Mouse (Mus musculus) thymus, postnatal 0 days (tissue): ENCODE measurements around the gene Kif27. TPM values are rescaled to one million over a fixed set of nuclear protein-coding genes. Genes with fewer than 3 reads are reported as not detected.
"Not testable (repeated sequence)": the region's sequence is repeated elsewhere in the genome, so short reads cannot be mapped to it uniquely, and the experiment has no call there.

Experiments used
- DNase-seq: peaks from one replicate; pipeline ENCODE4 v3.0.0-alpha.2; 2015; ENCODE audit warnings: low spot score
- polyA plus RNA-seq: library from polyadenylated mRNA; unstranded; fragments of >200 nt; fragmentation: Nextera tagmentation; extraction: Ambion mirVana; gene quantifications from 2 replicates; pipeline ENCODE4 v1.2.1, GENCODE M21; 2015

Kif27 gene
- 0.04 and 0.09 TPM in 2 replicates for polyA plus RNA-seq

DNA sequence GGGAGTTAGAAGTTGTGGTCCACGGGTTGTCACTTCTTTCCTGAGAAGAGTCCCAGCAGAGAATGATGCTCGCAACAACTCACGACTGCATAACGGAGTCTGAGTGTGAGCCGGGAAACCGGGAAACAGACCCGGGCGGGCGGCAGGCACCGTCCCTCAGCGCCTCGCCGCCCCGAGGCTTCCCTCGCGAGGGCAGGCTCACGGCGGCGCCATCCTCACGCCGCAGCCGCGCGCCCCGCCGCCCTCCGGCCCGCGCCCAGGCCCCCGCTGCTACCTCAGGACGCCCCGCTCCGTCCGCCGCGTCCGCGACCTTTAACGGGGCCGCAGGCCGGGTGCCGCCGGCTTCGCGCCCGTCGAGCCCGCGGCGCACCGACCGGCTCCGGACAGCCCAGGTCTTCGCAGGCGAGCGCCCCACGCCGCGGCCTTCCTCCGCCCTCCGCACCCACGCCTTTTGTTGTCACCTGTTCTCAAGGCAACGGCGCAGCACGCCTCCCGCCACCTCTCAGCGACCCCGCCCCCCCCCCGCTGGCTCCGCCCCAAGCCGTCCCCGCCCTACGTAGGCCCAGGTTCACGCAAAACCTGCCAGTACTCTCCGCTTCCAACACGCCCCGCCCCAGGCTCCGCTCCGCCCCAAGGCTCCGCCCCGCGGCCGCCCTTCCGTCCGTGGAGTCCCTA, at the start of gene Kif27:
TSS of gene Kif27 (minus strand) at position 494 of the 675 bp plus-strand sequence.
- peak; percentile 91 for DNase-seq

DNA sequence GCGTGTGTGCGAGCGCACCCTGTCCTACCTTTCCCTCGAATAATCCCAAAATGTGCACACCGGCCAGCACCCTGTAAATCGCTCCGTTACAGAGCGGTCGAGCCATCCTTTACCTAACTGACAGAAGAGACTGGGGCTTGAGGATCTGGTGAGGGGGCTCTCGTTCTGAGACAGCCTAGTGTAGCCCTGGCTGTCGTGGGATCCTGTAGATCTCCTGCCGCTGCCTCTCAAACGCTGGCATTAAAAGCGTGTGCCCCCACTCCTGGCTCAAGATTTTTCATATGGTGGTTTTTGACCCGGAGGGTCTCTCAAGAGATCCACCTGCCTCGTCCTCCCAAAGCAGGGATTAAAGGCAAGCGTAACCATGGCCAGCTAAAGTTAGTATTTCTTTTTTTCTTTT, 44.3 kb upstream of the Kif27 start, which contains the start of gene Hnrnpk:
TSS of gene Hnrnpk (minus strand) at position 101 of the 400 bp plus-strand sequence.
- peak; percentile 16 for DNase-seq

DNA sequence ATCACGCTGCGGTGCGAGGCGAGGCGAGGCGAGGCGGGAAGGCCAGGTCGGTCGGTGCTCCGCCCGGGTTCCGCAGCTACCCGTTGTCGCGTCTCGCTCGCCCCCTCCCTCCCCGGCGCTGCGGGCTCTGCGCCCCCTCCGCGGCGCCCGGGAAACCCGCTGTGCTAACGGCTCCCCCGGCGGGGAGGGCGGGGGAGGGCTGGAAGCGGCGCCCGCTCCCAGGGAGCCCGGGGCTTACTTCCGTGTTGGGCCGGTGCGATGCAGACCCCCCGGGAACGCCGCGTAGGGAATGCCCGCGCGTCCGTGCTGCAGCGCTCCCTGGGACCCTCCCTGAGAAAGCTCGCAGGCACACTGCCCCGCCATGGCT, 43.8 kb upstream of the Kif27 start:
- peak; percentile 89 for DNase-seq

DNA sequence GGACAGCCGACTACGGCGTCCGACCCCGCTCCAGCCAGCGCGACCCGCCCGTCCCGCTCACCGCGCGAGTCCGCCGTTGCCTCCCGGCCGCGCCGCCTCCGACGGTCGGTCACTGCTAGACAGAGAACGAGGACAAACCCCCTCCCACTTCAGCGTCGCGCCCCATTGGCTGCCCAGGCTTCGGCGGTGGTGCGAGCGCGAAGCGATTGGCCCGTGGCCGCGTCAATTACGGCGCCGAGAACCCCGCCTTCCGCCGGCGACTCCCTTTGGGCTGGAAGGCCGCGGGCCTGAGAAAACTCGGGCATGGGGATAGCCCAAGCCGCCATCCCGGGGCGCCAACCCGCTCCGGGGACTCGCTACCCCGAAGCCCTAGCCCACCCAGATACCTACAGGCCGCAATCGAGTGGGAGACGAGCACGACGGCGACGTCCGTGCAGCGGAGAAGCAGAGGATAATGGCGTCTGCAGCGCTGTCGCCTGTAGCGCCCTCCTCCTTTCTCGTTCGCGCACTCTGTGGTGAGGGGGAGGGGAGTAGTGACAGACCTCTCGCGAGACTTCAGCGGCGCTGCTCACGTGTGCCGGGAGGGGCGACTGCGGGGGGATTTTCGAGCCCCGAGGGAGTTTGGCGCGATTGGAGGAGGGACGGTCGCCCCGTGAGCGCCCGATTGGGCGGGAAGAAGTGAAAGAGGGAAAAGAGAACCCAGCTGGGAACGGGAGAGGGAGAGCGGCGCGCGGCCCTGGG, 43.3 kb upstream of the Kif27 start, which contains the start of gene Rmi1:
TSS of gene Rmi1 (plus strand) at position 246 of the 741 bp plus-strand sequence.
- peak; percentile 99 for DNase-seq

DNA sequence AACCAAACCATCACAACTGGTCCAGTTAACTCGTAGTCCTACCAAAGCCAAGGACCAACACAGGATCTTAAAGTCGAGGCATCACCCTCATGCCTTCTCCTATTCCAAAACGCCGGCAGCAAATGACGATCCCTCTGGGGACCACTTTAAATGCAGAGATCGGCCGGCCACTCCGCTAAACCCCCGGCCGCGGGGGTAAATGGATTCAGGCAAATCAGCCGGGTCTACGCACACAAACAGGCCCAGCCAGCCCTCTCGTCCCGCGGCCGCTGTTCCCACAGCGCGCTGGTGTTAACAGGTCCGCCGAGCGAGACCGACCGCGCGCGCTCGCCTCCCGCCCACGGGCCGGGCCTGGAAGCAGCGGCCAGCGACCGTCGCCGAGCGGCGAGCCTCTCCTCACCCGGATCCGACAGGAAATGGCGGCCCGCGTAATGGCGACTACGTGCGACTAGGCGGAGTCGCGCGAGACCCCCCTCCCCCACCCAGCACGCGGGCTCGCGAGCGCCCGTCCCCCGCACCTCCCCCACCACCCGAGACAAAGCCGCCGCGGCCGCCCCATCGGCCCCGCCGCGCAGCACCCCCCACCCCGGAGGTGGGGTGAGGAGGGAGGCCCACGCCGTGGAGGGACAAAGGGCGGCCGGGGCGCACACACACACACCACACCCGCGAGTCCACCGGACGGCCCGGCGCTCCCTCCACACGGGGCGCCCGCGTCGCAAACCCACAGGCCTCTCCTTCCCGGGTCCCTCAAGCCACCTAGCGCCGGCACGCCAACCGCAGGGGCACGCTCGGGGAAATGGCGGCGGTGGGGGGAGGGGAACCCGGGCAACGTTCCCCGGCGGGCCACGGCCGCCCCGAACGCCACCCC, 42.4 kb upstream of the Kif27 start:
- DNase-seq = peak; percentile 83

DNA sequence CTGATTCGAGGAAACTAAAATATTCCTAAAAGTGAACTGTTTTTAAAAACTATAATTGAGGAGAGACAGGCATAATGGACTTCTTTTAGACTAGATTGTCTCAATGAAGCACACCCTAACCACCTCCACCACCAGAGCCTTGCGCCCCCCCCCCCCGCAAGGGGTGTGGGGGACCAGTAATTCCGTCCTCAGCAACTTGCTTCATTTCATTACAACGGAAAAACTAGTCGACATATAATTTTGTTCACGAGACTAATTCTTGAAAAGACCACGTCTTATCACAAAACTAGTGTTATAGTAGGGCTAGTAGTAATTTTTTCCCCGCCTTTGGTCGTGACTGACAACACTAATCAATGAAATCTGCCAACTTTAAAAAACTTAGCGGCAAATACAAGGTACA, 41.7 kb upstream of the Kif27 start:
- peak; percentile 25 for DNase-seq

DNA sequence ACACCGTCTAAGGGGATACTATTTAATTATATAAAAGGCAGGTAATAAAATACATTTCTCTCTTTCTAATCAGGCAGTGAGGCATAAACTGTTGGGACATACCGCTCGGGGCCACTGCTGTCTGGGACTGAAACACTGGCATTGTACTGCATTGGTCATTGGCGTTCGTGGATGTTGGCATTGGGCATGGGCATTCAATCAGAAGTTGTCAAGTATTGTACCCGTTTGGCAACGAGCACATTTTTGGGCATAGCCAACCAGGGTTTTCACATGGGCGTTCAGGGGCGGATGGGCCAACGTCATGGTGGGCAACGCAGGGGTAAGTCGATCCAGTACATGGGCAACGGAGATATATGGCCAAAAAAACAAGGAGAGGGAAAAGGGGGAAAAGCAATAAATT, 38.7 kb upstream of the Kif27 start:
- no peak for DNase-seq

DNA sequence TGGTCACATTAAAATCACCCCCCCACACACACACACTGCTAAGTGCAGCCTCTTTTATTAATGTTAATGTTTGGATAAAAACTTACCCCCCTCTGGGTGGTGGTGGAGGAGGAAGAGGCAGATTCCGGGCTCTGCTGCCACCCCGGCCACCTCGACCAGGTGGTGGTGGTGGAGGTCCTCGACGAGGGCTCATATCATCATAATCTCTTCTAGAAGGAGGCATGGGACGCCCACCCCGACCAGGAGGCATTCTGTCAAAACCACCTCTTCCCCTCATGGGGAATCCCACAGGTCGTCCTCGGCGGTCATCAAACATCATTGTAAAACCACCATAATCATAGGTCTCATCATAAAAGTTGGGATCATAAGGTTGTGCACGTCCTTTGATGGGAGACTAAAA, 35.5 kb upstream of the Kif27 start:
- not testable (repeated sequence) for DNase-seq

DNA sequence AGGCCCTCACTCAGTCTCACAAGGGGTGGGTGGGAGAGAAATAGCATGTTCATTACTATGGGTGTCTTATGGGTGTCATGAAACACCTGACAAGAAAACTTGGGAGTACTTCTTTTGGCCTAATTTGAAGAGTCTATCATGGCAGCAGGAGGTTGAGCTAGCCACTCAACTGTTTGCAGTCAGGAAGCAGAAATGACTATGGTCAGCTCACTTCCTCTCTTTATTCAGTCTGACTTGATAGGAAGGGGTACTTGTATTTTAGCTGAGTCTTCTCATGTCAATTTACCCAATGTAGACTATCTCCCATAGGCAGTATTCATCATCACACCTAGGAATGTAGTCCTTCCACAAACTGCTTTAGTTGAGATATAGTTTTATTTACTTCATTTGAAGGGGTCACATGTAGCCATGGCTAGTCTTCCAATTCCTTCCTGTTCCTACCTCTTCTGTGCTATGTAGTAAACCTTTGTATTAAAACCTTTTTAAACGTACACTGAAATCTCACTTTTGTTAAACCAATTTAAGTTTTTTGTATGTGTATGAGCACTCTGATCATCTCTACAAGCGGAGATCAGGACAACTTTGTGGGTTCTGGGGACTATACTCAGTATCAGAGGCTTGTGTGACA, 30.5 kb upstream of the Kif27 start:
- DNase-seq = peak; percentile 13

DNA sequence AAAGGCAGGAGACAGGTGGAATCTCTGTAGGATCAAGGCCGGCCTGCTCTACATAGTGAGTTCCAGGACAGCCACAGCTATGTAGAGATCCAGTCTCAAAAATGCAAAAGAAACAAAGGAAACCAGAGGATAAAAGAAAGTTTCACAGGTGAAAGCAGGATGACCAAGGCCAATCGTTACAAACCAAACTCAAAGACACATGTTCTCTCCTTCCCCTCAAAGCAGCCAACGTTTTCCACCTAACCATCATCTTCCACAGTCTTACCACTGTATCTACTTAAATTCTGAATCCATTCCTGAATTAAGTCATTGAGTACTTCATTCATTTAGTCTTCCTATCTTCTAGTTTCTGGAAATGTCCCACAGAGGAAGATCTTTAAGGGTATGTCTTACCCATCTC, 29.5 kb upstream of the Kif27 start:
- no peak for DNase-seq

DNA sequence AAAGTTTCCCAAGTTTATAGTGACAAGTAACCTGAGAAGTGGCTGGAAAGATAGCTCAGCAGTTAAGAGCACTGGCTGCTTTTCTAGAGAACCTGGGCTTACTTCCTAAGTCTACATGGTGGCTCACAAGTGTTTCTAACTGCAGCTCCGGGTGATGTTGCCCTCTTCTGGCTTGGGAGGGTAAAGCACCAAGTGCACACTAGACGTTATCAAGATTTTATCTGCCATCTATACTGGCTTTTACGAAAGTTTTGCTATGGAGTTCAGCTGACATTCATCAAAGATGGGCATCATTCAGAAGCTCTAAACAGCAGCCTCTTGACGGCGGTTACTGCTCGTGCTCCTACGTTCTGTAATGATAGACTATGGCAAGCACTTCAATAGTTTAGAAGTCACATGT, 29.0 kb upstream of the Kif27 start:
- DNase-seq = peak; percentile 84

DNA sequence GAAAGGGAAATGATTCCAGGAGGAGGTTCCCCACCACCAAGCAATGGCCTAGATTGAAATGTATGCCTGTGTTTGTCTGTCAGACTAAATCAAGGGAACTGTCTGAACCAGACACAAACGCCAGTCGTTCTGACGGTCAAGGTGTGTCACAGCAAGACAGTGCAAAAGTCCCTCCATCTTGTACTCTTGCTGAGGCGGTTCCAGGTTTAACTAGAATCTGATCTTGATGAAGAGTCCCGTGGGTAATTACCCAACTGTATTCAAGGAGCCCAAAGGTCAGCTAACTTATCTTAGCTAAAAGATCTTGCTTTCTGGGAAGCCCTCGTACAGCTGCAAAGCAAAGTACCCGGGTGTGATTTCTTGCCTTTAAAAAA, 26.6 kb upstream of the Kif27 start:
- DNase-seq = no peak

DNA sequence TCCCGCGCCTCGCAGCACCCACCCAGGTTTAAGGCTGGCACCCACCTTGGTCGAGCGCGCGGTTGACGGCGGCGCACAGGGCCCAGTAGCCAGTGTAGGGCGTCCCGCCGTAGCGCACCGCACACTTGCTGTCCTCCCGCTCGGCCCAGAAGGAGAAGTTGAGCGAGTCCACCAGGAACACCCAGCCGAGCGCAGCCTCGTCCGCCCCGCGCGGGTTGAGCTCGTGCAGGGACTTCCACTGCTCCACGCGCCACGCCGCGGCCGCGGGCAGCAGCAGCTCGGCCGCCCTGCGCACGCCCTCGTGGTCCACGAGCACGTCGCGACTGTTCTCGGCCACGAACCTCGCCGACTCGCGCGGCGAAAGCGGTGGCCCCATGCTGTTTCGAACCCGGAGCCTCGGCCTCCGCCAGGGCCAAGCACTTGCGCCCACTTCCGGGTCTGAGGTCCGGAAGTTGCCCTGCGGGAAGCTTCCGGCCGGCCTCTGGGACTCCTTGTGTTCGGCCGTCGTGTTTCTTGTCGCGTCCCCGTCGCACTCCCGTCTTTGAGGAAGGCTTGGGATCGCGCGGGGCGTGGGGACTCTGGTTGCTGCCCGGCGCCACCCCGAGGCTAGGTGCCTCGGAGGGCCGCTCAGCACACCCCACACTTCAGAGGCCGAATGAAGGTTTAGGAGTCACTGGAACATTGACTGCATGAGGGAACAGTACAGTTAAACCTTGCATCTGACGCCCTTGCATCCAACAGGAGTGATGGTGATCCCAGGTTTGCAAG, 26.0 kb upstream of the Kif27 start, which contains the start of gene 2210016F16Rik:
TSS of gene 2210016F16Rik (minus strand) at position 447 of the 768 bp plus-strand sequence.
- DNase-seq = peak; percentile 68

DNA sequence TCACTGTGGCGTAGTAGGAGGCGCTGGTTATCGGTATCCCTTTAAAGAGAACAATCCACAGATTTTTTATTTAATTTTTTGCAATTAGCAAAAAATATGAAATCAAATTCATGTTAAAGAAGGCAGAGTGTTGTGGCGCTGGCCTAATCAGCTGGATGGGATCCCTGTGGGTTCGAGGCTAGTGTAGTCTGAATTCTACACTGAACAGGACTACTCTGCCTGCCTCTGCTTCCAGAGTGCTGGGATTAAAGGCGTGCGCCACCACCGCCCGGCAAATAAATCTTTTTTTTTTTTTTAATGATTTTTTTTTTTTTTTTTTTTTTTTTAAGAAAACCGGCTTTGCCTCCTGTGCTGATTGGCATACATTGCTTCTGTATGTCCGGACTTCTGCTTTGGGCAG, 25.4 kb upstream of the Kif27 start:
- no peak for DNase-seq

DNA sequence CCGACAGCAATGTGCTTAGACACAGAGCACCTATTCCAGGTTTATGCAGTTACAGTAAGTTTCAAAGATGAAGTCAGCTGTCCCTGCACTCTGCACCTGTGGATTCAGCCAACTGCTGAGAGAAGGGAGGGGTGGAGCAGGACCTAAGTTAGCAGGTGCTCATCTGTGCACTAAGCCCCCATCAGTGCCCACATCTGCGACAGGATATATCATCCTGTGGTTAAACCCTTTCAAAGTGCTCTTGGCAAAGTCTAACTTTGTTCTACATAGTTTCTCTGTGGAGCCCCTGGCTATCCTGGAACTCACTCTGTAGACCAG, 14.2 kb upstream of the Kif27 start:
- DNase-seq = peak; percentile 88

DNA sequence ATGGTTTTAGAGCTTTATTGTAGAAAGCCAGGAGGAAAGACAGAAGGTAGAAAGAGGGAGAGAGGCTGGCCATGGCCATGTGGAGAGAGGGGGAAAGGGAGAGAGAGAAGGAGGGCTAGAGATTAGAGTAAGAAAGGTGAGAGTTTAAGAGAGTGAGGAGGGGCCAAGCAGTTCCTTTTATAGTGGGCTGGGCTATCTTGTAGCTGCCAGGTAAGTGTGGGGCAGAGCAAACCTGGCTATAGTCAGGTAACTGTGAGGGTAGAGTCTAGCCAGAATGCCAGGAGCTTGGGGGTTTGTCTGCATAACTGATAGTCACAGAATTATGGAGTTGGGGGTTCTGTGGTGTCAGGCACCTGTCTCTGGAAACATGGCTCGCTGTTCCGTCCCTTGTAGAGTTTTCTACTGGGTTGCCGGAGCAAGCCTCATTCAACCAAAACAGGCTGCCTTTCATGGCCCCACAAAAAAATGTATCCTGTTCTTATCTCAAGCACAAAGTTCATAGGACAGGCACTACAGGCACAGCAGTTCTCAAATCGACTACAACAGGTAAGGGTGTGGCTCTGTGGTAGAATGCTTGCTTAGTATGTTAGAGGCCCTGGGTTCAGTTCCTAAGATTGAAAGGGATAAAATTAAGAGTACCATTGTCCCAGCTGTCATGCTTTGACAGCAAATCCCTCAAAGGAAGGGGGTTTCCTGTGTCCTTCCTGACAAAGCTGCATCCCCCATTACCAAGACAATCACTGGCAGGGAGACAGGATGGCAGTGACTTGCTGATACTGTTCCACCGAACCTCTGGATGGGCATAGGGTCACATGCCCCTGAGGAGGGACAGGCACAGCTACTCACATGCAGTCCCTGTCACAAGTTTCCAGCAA, 13.6 kb upstream of the Kif27 start:
- DNase-seq = no peak

DNA sequence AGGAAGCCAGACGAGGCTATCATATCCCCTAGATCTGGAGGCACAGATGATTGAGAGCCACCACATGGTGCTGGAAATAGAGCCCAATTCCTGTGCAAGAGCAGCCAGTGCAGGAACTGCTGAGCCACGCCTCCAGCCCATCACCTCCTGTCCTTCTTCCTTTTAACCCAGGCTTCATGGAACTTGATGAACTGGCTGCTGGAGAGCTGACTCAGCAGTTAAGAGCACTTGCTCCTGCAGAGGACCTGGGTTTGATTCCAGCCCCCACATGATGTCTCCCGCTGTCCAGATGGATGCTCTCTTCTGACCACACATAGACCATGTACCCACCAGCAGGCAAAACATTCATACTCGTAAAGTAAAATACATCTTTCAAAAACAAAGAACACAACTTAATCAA, 9.9 kb upstream of the Kif27 start:
- DNase-seq = no peak

DNA sequence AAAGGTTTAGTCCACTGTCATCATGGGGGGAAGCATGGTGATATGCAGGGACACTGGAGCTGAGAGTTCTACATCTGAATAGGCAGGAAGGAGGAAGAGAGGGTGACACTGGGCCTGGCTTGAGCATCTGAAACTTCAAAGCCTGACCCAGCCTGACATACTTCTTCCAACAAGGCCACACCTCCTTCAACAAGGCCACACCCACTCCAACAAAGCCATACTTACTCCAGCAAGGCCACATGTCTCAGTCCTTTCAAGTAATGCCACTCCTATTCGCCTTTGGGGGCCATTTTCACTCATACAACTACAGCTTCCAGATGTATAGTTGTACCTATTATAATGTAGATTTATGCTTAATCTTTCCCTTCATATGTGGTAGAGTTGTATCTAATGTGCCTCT, 8.7 kb upstream of the Kif27 start:
- DNase-seq = no peak

DNA sequence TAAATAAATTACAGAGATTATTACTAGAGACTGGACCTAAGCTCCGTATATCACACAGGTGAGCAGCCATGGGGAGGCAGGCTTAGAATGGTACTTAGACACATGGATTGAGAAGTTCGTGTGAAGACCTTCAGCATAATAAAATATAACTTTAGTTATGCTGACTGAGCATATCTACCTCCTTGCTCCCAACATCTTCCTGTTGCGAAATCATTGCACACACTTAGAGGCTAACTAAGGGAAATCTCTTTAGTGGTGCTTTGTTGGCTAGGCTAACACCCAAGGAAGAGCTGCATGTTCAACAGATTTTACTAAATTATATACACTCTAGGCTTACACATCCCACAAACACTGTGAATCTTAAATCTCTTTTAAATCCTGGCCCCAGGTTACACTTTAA, 7.5 kb upstream of the Kif27 start:
- no peak for DNase-seq

DNA sequence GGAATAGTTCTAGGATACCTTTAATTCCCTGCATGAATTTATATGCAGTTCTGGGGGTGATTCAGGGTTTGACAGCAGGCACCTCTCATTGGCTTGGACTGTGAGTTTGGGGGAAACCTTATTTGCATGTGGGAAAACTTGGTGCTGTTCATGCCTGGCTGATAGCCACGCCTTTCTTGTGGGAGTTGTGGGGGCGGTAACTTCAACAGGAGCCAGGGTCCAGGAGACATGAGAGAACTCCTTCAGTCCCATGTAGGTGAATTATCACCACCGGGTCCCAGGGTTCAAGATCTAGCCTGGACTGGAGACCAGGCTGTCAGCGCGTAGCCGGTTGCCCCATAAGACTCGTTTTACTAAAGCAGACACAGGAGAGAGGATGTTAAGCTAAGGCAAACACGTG, 6.3 kb upstream of the Kif27 start:
- DNase-seq = not testable (repeated sequence)
